Mouse (Mus musculus): ENCODE results near the gene Ttll1. TPM values are rescaled to one million over a fixed set of nuclear protein-coding genes. Genes with fewer than 3 reads are reported as not detected.

Gene Ttll1
- polyA plus RNA-seq, 1 experiment from 2014 or later: 27.3 TPM

- peak within 1 kb of the TSS; percentile 98 for H3K4me2 ChIP-seq (replicated peaks; ENCODE audit: low read depth, low read length)
- peaks cover 45% of the 10 kb centered on the region for H3K4me1 ChIP-seq (ENCODE audit: insufficient read depth, low read length)
- H3K4me3 ChIP-seq (ENCODE audit: low read length): peak within 1 kb of the TSS; percentile 60
- peaks cover 24% of the 10 kb centered on the region for H3K27me3 ChIP-seq (ENCODE audit: insufficient read depth, low read length)
- no peaks in the 10 kb centered on the region for H3K36me3 ChIP-seq (ENCODE audit: insufficient read depth, low read length)
- no peaks in the 10 kb centered on the region for H3K9me3 ChIP-seq (ENCODE audit: low read length)
- peak within 1 kb of the TSS; percentile 61 for H3K9ac ChIP-seq (replicated peaks; ENCODE audit: low read length)
- H3K27ac ChIP-seq (ENCODE audit: low read length): no peak within 1 kb of the TSS
- WGBS: under 1% methylated on average over 45 of the region's 45 CpGs
- peak; percentile 69 for ATAC-seq (ENCODE audit: low FRiP score, low TSS enrichment)
Observed at GRCm38 (mm10) chr15:83526424-83527091, 15.9 kb upstream of the Ttll1 start, which contains the start of gene Bik. Bik (plus strand) TSS chr15:83526862.

GRCm38 (mm10) chr15:83524333-83524729, 13.6 kb upstream of the Ttll1 start:
- no peaks in the 10 kb centered on the region for H3K9me3 ChIP-seq (ENCODE audit: low read length)
- H3K4me2 ChIP-seq (replicated peaks; ENCODE audit: low read depth, low read length): no peak overlapping the region
- no peaks in the 10 kb centered on the region for H3K36me3 ChIP-seq (ENCODE audit: insufficient read depth, low read length)
- H3K27me3 ChIP-seq (ENCODE audit: insufficient read depth, low read length): peaks cover 24% of the 10 kb centered on the region
- no peak for ATAC-seq (ENCODE audit: low FRiP score, low TSS enrichment)
- WGBS: 88% methylated on average over 3 of the region's 3 CpGs
- H3K27ac ChIP-seq (ENCODE audit: low read length): no peak overlapping the region
- H3K9ac ChIP-seq (replicated peaks; ENCODE audit: low read length): no peak overlapping the region
- no peak overlapping the region for H3K4me3 ChIP-seq (ENCODE audit: low read length)
- H3K4me1 ChIP-seq (ENCODE audit: insufficient read depth, low read length): peaks cover 29% of the 10 kb centered on the region

GRCm38 (mm10) chr15:83523638-83524332, 13.1 kb upstream of the Ttll1 start:
- 66% methylated on average over 14 of the region's 14 CpGs for WGBS
- Histone ChIP-seq H3K36me3 (ENCODE audit: insufficient read depth, low read length) (no peaks in the 10 kb centered on the region), H3K27ac (ENCODE audit: low read length) (no peak overlapping the region), H3K9me3 (ENCODE audit: low read length) (no peaks in the 10 kb centered on the region), H3K4me2 (replicated peaks; ENCODE audit: low read depth, low read length) (no peak overlapping the region), H3K4me3 (ENCODE audit: low read length) (no peak overlapping the region), H3K9ac (replicated peaks; ENCODE audit: low read length) (no peak overlapping the region), H3K27me3 (ENCODE audit: insufficient read depth, low read length) (peaks cover 24% of the 10 kb centered on the region), H3K4me1 (ENCODE audit: insufficient read depth, low read length) (peaks cover 24% of the 10 kb centered on the region)
- ATAC-seq (ENCODE audit: low FRiP score, low TSS enrichment): no peak

- H3K4me2 ChIP-seq (replicated peaks; ENCODE audit: low read depth, low read length): no peak overlapping the region
- H3K4me1 ChIP-seq (ENCODE audit: insufficient read depth, low read length): peaks cover 22% of the 10 kb centered on the region
- H3K27ac ChIP-seq (ENCODE audit: low read length): no peak overlapping the region
- WGBS: 44% methylated on average over 7 of the region's 7 CpGs
- H3K4me3 ChIP-seq (ENCODE audit: low read length): no peak overlapping the region
- no peaks in the 10 kb centered on the region for H3K36me3 ChIP-seq (ENCODE audit: insufficient read depth, low read length)
- peaks cover 24% of the 10 kb centered on the region for H3K27me3 ChIP-seq (ENCODE audit: insufficient read depth, low read length)
- no peak overlapping the region for H3K9ac ChIP-seq (replicated peaks; ENCODE audit: low read length)
- no peaks in the 10 kb centered on the region for H3K9me3 ChIP-seq (ENCODE audit: low read length)
- ATAC-seq (ENCODE audit: low FRiP score, low TSS enrichment): no peak
Observed at GRCm38 (mm10) chr15:83523196-83523595, 12.5 kb upstream of the Ttll1 start.

- Histone ChIP-seq H3K9me3 (ENCODE audit: low read length) (no peaks in the 10 kb centered on the region), H3K4me1 (ENCODE audit: insufficient read depth, low read length) (peaks cover 6% of the 10 kb centered on the region; the same call in 1 of the 2 replicates), H3K27me3 (ENCODE audit: insufficient read depth, low read length) (peaks cover 6% of the 10 kb centered on the region; the same call in 1 of the 2 replicates), H3K27ac (ENCODE audit: low read length) (no peak overlapping the region), H3K4me3 (ENCODE audit: low read length) (no peak overlapping the region), H3K9ac (replicated peaks; ENCODE audit: low read length) (no peak overlapping the region), H3K36me3 (ENCODE audit: insufficient read depth, low read length) (no peaks in the 10 kb centered on the region), H3K4me2 (replicated peaks; ENCODE audit: low read depth, low read length) (no peak overlapping the region)
- no peak for ATAC-seq (ENCODE audit: low FRiP score, low TSS enrichment)
- 81% methylated on average over 6 of the region's 6 CpGs for WGBS
Observed at GRCm38 (mm10) chr15:83520861-83521382, 10.2 kb upstream of the Ttll1 start.

GRCm38 (mm10) chr15:83518215-83519048, 7.7 kb upstream of the Ttll1 start:
- Histone ChIP-seq H3K36me3 (ENCODE audit: insufficient read depth, low read length) (no peaks in the 10 kb centered on the region), H3K27ac (ENCODE audit: low read length) (no peak overlapping the region), H3K9ac (replicated peaks; ENCODE audit: low read length) (peak overlapping the region; percentile 6; the same call in 1 of the 2 replicates), H3K4me3 (ENCODE audit: low read length) (no peak overlapping the region), H3K9me3 (ENCODE audit: low read length) (no peaks in the 10 kb centered on the region), H3K4me1 (ENCODE audit: insufficient read depth, low read length) (peaks cover 4% of the 10 kb centered on the region; the same call in 1 of the 2 replicates), H3K27me3 (ENCODE audit: insufficient read depth, low read length) (no peaks in the 10 kb centered on the region), H3K4me2 (replicated peaks; ENCODE audit: low read depth, low read length) (peak overlapping the region; percentile 7; the same call in 1 of the 2 replicates)
- WGBS: 30% methylated on average over 20 of the region's 20 CpGs
- ATAC-seq (ENCODE audit: low FRiP score, low TSS enrichment): peak; percentile 68

- peaks cover 5% of the 10 kb centered on the region for H3K4me1 ChIP-seq (ENCODE audit: insufficient read depth, low read length)
- no peak for ATAC-seq (ENCODE audit: low FRiP score, low TSS enrichment)
Observed at GRCm38 (mm10) chr15:83515018-83515417, 4.3 kb upstream of the Ttll1 start.

GRCm38 (mm10) chr15:83512489-83513281, 2.0 kb upstream of the Ttll1 start:
- 68% methylated on average over 13 of the region's 13 CpGs for WGBS

More at GRCm38 (mm10) chr15:83515018-83515417, 4.3 kb upstream of the Ttll1 start:
- no peaks in the 10 kb centered on the region for H3K36me3 ChIP-seq (ENCODE audit: insufficient read depth, low read length)
- no peaks in the 10 kb centered on the region for H3K27me3 ChIP-seq (ENCODE audit: insufficient read depth, low read length)
- H3K4me3 ChIP-seq (ENCODE audit: low read length): no peak overlapping the region
- 75% methylated on average over 5 of the region's 5 CpGs for WGBS
- no peak overlapping the region for H3K4me2 ChIP-seq (replicated peaks; ENCODE audit: low read depth, low read length)
- no peaks in the 10 kb centered on the region for H3K9me3 ChIP-seq (ENCODE audit: low read length)
- H3K27ac ChIP-seq (ENCODE audit: low read length): no peak overlapping the region
- no peak overlapping the region for H3K9ac ChIP-seq (replicated peaks; ENCODE audit: low read length)

More at GRCm38 (mm10) chr15:83512489-83513281, 2.0 kb upstream of the Ttll1 start:
- Histone ChIP-seq H3K4me1 (ENCODE audit: insufficient read depth, low read length) (peaks cover 9% of the 10 kb centered on the region), H3K36me3 (ENCODE audit: insufficient read depth, low read length) (no peaks in the 10 kb centered on the region), H3K27ac (ENCODE audit: low read length) (no peak overlapping the region), H3K9me3 (ENCODE audit: low read length) (no peaks in the 10 kb centered on the region), H3K9ac (replicated peaks; ENCODE audit: low read length) (no peak overlapping the region), H3K4me2 (replicated peaks; ENCODE audit: low read depth, low read length) (no peak overlapping the region), H3K27me3 (ENCODE audit: insufficient read depth, low read length) (no peaks in the 10 kb centered on the region), H3K4me3 (ENCODE audit: low read length) (no peak overlapping the region)
- no peak for ATAC-seq (ENCODE audit: low FRiP score, low TSS enrichment)
